Mouse (Mus musculus) cerebellum, adult 8-10 months (tissue): Measurements from ENCODE around the gene Gm20388.
A peak's percentile ranks its signal among the peaks of the same experiment; 100 is the strongest.

Source experiments
- DNase-seq: peaks from one replicate; pipeline ENCODE4 v3.0.0; 2022

The Gm20388 gene

GRCm38 (mm10) chr8:122414311-122414710, 2503.7 kb downstream of the Gm20388 start:
- no peak for DNase-seq

GRCm38 (mm10) chr8:122415554-122415953, 2504.9 kb downstream of the Gm20388 start:
- no peak for DNase-seq

GRCm38 (mm10) chr8:122419881-122420555, 2509.4 kb downstream of the Gm20388 start:
- no peak for DNase-seq

- DNase-seq, result no peak
These were observed 2510.9 kb downstream of the Gm20388 start, which contains the start of gene Il17c for GRCm38 (mm10) chr8:122421376-122422070. Gene Il17c (plus strand): TSS chr8:122422020.

- no peak for DNase-seq
These were observed 2512.6 kb downstream of the Gm20388 start for GRCm38 (mm10) chr8:122423217-122423616.

GRCm38 (mm10) chr8:122423659-122424058, 2513.0 kb downstream of the Gm20388 start:
- no peak for DNase-seq

- DNase-seq, result no peak
These were observed 2515.5 kb downstream of the Gm20388 start for GRCm38 (mm10) chr8:122426145-122426544.

- DNase-seq, result no peak
These were observed 2517.0 kb downstream of the Gm20388 start for GRCm38 (mm10) chr8:122427607-122428006.

GRCm38 (mm10) chr8:122428163-122428562, 2517.5 kb downstream of the Gm20388 start:
- DNase-seq, result no peak

- no peak for DNase-seq
These were observed 2519.5 kb downstream of the Gm20388 start for GRCm38 (mm10) chr8:122430058-122430636.

- no peak for DNase-seq
These were observed 2520.0 kb downstream of the Gm20388 start for GRCm38 (mm10) chr8:122430646-122431045.

GRCm38 (mm10) chr8:122431694-122432442, 2521.2 kb downstream of the Gm20388 start:
- DNase-seq, result no peak

- DNase-seq, result no peak
These were observed 2522.0 kb downstream of the Gm20388 start, which contains the start of gene Cyba for GRCm38 (mm10) chr8:122432443-122433268. Gene Cyba (minus strand): TSS chr8:122432930.

- no peak for DNase-seq
These were observed 2522.7 kb downstream of the Gm20388 start for GRCm38 (mm10) chr8:122433269-122433905.

GRCm38 (mm10) chr8:122435375-122435774, 2524.7 kb downstream of the Gm20388 start:
- no peak for DNase-seq

- no peak for DNase-seq
These were observed 2525.5 kb downstream of the Gm20388 start for GRCm38 (mm10) chr8:122436146-122436545.

GRCm38 (mm10) chr8:122436586-122437125, 2526.0 kb downstream of the Gm20388 start:
- no peak for DNase-seq

GRCm38 (mm10) chr8:122437708-122438331, 2527.2 kb downstream of the Gm20388 start:
- DNase-seq, result no peak

GRCm38 (mm10) chr8:122439336-122439735, 2528.7 kb downstream of the Gm20388 start:
- DNase-seq, result peak; percentile 74

- DNase-seq, result no peak
These were observed 2530.7 kb downstream of the Gm20388 start for GRCm38 (mm10) chr8:122441326-122441725.

- no peak for DNase-seq
These were observed 2531.7 kb downstream of the Gm20388 start for GRCm38 (mm10) chr8:122442356-122442755.
